Mouse (Mus musculus): Measurements from ENCODE around the gene Gopc. TPM values are rescaled to one million over a fixed set of nuclear protein-coding genes. Genes with fewer than 3 reads are reported as not detected.
"Not testable (repeated sequence)": the region's sequence is repeated elsewhere in the genome, so short reads cannot be mapped to it uniquely, and the experiment has no call there.

Gopc gene
- polyA plus RNA-seq, 1 experiment from 2014 or later: 18.4 TPM

DNA sequence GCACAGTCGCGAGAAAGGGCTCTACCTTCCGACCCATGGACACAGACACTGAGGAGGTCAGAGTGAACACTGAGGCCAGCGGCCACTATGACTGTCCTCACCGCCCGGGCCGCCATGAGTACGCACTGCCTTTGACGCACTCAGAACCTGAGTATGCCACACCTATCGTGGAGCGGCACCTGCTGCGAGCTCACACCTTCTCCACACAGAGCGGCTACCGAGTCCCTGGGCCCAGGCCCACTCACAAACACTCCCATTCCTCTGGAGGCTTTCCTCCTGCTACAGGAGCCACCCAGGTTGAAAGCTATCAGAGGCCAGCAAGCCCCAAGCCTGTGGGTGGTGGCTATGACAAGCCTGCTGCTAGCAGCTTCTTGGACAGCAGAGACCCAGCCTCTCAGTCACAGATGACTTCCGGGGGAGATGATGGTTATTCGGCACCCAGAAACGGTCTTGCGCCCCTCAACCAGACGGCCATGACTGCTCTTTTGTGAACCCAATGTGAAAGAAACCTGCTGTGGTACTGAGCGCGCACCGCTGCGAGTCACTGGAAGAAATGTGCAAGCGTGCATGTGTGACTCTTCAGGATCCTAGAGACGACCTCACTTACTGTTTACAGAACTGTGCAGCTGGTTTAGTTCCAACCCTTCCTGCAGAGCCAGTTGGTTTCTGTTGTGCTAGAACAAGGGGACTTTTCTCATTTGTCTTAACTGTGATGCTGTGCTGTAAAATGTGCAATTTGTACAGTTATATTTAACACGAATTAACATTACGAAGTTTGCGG, 62.2 kb downstream of the Gopc start:
- Histone ChIP-seq H3K9me3 (no peaks in the 10 kb centered on the region), H3K4me3 (no peak overlapping the region), H3K27me3 (ENCODE audit: insufficient read depth, poor library complexity, severe bottlenecking) (no peaks in the 10 kb centered on the region), H3K27ac (no peak overlapping the region), H3K4me1 (no peaks in the 10 kb centered on the region), H3K36me3 (peaks cover 18% of the 10 kb centered on the region)
- WGBS: 94% methylated on average over 28 of the region's 28 CpGs
- no peak for DNase-seq (ENCODE audit: low spot score)

DNA sequence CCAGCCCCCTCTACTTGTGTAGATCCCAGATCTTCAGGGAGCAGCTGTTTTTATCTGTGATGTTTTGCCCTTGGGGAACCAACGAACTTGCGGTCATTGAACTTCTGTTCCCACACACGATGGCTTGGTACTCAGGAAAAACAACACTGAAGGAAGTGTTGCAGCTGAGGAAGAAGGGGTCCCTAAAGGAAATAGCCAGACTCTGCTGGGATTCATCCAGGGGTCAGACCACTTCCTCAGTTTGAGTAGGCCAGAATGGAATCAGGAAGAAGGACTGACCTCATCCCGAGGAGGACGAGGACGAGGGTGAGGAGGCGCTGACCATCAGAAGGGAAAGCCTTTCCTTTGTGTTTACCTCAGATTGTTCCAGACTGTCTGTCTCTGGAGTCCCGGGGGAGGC, 72.7 kb downstream of the Gopc start:
- H3K36me3 ChIP-seq: peaks cover 16% of the 10 kb centered on the region; the same call in 1 of the 2 replicates
- no peaks in the 10 kb centered on the region for H3K9me3 ChIP-seq
- H3K4me3 ChIP-seq: no peak overlapping the region
- H3K4me1 ChIP-seq: no peaks in the 10 kb centered on the region
- DNase-seq (ENCODE audit: low spot score): no peak
- 49% methylated on average over 8 of the region's 8 CpGs for WGBS
- H3K27me3 ChIP-seq (ENCODE audit: insufficient read depth, poor library complexity, severe bottlenecking): no peaks in the 10 kb centered on the region
- no peak overlapping the region for H3K27ac ChIP-seq

DNA sequence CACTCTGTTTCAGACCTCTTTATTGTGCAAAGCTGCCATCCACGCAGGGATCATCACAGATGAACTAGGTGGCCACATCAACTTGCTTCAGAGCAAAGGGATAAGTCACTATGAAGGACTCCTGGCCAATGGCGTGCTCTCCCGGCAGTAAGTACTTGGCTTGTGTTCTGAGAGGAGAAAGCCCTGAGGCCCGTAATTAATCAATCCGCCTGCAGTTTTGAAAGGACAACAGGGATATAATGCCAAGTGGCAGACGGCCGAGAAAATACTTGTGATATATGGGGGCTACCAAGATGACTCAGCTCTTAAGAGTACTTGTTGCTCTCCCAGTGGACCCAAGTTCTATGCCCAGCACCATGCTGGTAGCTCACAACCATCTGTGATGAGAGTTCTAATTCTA, 77.3 kb downstream of the Gopc start:
- 88% methylated on average over 7 of the region's 7 CpGs for WGBS
- Histone ChIP-seq H3K27me3 (ENCODE audit: insufficient read depth, poor library complexity, severe bottlenecking) (no peaks in the 10 kb centered on the region), H3K4me3 (no peak overlapping the region), H3K36me3 (peaks cover 11% of the 10 kb centered on the region; the same call in 1 of the 2 replicates), H3K27ac (no peak overlapping the region), H3K4me1 (no peaks in the 10 kb centered on the region), H3K9me3 (no peaks in the 10 kb centered on the region)
- no peak for DNase-seq (ENCODE audit: low spot score)

DNA sequence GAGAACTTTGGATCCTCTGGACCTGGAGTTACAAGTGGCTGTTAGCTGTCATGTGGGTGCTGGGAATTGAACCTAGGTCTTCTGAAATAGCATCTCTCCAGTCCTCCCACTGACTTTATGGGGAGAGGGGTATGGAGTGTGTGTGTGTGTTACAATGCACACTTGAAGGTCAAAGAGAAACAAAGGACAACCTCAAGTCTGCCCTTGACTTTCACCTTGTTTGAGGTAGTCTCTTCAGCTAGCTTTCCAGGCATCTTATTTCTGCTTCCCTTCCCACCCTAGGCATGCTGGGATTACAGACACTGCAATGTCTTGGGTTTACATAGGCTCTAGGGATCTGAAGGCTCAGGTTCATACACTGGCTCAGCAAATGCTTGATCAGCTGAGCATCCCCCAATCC, 79.7 kb downstream of the Gopc start:
- H3K27me3 ChIP-seq (ENCODE audit: insufficient read depth, poor library complexity, severe bottlenecking): no peaks in the 10 kb centered on the region
- no peak overlapping the region for H3K4me3 ChIP-seq
- H3K27ac ChIP-seq: no peak overlapping the region
- H3K4me1 ChIP-seq: peaks cover 15% of the 10 kb centered on the region
- no peaks in the 10 kb centered on the region for H3K9me3 ChIP-seq
- peaks cover 11% of the 10 kb centered on the region; the same call in 1 of the 2 replicates for H3K36me3 ChIP-seq
- DNase-seq (ENCODE audit: low spot score): no peak

DNA sequence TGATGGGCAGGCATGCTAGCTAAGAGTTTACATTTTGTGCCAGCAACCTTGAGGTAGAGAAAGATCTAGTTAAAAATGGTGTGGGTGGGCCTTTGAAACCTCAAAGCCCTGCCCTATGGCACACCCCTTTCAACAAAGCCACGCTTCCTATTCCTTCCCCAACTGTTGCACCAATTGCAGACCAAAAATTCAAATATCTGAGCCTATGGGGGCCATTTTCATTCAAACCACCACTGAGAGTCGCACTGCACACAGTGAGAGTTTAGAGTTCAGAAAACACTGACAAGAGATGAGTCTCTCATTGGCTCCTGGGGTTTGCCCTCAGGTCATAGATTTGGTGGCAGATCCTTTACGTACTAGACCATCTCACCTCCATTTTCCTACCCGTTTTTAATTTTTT, 80.2 kb downstream of the Gopc start:
- no peak for DNase-seq (ENCODE audit: low spot score)
- no peak overlapping the region for H3K4me3 ChIP-seq
- no peaks in the 10 kb centered on the region for H3K27me3 ChIP-seq (ENCODE audit: insufficient read depth, poor library complexity, severe bottlenecking)
- H3K4me1 ChIP-seq: peaks cover 15% of the 10 kb centered on the region
- H3K27ac ChIP-seq: no peak overlapping the region
- H3K36me3 ChIP-seq: peaks cover 11% of the 10 kb centered on the region; the same call in 1 of the 2 replicates
- WGBS: 88% methylated on average over 4 of the region's 4 CpGs
- no peaks in the 10 kb centered on the region for H3K9me3 ChIP-seq

DNA sequence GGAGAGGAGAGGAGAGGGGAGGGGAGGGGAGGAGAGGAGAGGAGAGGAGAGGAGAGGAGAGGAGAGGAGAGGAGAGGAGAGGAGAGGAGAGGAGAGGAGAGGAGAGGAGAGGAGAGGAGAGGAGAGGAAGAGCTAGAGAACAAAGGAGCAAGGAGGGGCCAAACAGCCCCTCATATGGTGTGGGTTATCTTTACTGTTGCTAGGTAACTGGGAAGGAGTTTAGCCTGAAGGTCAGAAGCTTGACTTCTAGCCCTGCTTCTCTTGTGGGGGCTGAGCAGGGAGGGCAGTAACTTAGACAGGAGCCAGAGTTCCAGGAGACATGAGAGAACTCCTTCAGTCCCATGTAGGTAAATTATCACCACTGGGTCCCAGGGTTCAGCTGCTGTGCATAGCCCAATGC, 83.4 kb downstream of the Gopc start:
- H3K4me1 ChIP-seq: peaks cover 15% of the 10 kb centered on the region
- H3K27me3 ChIP-seq (ENCODE audit: insufficient read depth, poor library complexity, severe bottlenecking); H3K9me3 ChIP-seq; H3K27ac ChIP-seq; H3K4me3 ChIP-seq; H3K36me3 ChIP-seq; DNase-seq (ENCODE audit: low spot score): not testable (repeated sequence)

DNA sequence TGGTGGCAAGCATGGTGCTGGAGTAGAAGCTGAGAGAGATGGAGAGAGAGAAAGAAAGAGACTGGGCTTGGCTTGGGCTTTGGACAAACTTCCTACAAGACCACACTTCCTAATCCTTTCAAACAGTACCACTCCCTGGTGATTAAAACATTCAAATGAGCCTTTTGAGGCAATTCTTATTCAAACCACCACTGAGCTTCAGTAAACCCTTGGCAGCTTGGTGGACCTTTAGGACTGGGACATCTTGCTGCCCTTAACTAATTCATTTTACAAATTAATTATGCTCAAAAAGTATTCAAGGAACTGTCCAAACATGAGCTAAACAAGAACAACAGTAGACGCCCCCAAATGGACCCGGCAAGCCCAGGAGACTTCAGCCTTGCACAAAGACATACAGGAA, 86.0 kb downstream of the Gopc start:
- WGBS: 93% methylated on average over 2 of the region's 2 CpGs
- Histone ChIP-seq H3K27me3 (ENCODE audit: insufficient read depth, poor library complexity, severe bottlenecking) (no peaks in the 10 kb centered on the region), H3K4me3 (no peak overlapping the region), H3K9me3 (no peaks in the 10 kb centered on the region), H3K36me3 (0 out of 2 replicates have a peak, but pooled peaks cover 3% of the 10 kb centered on the region), H3K4me1 (peaks cover 18% of the 10 kb centered on the region), H3K27ac (no peak overlapping the region)
- no peak for DNase-seq (ENCODE audit: low spot score)

DNA sequence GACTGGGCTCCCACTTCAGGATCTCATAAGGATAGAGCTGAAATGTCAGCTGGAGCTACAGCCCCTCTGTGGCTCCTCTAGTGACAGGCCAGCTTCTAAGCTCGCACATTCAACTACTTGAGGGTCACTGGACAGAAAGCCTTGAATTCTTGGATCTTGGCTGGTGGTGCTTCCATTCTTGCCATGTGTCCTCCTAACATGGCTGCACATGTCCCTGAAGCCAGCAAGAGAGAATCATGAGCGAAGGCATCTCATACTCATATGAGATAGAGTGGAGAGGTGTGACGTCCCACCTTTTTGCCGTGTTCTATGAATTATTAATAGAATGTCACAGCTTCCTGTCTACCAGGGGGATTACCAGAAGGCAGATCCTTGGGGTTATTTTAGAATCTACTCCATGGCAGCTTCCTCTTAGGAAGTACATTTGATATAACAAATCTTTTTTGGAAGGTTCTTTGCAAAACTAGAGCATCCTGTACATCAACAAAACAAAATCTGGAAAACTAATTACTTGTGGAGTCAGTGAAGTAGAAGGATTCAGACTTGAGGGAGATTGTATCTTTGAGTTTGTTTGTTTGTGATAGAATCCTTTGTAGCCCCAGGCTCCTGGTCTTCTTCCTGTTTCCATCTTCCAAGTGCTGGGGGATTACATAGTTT, 87.9 kb downstream of the Gopc start:
- H3K27me3 ChIP-seq (ENCODE audit: insufficient read depth, poor library complexity, severe bottlenecking): no peaks in the 10 kb centered on the region
- 0 out of 2 replicates have a peak, but pooled peaks cover 3% of the 10 kb centered on the region for H3K36me3 ChIP-seq
- H3K27ac ChIP-seq: no peak overlapping the region
- H3K9me3 ChIP-seq: no peaks in the 10 kb centered on the region
- no peak for DNase-seq (ENCODE audit: low spot score)
- H3K4me3 ChIP-seq: no peak overlapping the region
- peaks cover 15% of the 10 kb centered on the region for H3K4me1 ChIP-seq
- 72% methylated on average over 4 of the region's 4 CpGs for WGBS

DNA sequence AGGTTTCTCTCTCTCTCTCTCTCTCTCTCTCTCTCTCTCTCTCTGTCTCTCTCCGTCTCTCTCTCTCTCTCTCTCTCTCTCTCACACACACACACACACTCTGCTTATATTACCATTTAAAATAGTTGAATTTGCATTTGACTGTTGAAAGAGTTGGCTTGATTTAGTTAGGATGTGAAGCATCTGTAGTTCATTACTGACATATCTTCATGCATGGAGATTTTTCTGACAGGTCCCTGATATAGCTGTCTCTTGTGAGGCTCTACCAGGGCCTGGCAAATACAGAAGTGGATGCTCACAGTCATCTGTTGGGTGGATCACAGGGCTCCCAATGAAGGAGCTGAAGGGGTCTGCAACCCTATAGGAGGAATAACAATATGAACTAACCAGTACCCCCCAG, 89.5 kb downstream of the Gopc start:
- not testable (repeated sequence) for H3K27ac ChIP-seq; H3K36me3 ChIP-seq; H3K4me1 ChIP-seq; H3K9me3 ChIP-seq; H3K27me3 ChIP-seq (ENCODE audit: insufficient read depth, poor library complexity, severe bottlenecking); H3K4me3 ChIP-seq
- peak; percentile 9 for DNase-seq (ENCODE audit: low spot score)
- 65% methylated on average over 1 of the region's 1 CpGs for WGBS

DNA sequence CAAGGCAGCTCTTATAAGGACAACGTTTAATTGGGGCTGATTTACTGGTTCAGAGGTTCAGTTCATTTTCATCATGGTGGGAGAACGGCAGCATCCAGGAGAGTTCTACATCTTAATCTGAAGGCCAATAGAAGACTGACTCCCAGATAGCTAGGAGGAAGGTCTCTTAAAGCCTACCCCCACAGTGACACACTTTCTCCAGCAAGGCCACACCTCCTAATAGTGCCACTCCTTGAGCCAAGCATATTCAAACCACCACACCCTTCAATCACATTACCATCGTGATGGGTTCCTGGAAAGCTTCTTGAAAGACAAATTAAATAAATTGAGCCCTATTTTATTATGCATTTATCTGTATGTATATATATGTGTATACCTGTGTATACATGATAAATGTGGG, 92.7 kb downstream of the Gopc start:
- H3K27ac ChIP-seq: no peak overlapping the region
- H3K27me3 ChIP-seq (ENCODE audit: insufficient read depth, poor library complexity, severe bottlenecking): no peaks in the 10 kb centered on the region
- 0 out of 2 replicates have a peak, but pooled peaks cover 3% of the 10 kb centered on the region for H3K4me1 ChIP-seq
- no peak overlapping the region for H3K4me3 ChIP-seq
- peaks cover 8% of the 10 kb centered on the region; the same call in 1 of the 2 replicates for H3K36me3 ChIP-seq
- DNase-seq (ENCODE audit: low spot score): no peak
- WGBS: 91% methylated on average over 3 of the region's 3 CpGs
- no peaks in the 10 kb centered on the region for H3K9me3 ChIP-seq

DNA sequence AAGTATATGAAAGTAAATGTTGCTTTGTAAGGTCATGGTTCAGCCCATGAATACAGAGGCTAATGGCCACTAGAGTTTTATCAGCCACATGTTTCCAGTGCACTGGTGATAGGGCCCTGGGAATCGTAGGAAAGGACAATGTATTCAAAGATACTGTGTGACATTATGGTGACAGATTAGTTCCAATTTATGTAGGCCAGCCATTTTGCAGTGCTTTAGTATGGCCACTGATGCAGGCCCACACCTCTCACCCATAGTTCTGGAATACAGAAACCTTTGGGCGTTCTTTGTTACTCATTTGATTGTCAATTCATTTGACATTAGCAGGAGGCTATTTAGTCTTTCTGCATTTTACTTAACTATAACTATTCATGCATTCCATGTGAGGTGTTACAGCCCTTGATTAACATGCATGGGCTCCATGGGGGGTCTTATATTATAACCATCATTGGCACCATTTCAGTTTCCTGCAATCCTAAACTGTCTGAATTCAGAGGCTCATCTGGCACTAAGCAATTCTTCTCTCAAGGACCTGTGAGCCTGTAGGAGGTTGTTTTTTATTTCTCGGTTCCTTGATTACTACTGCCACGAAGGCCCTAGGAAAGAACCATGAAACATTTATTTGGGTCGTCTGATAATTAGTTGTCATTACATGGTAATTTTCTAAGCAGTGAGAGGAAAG, 93.9 kb downstream of the Gopc start:
- WGBS: 73% methylated on average over 5 of the region's 5 CpGs
- H3K36me3 ChIP-seq: peaks cover 8% of the 10 kb centered on the region; the same call in 1 of the 2 replicates

More for the DNA sequence above, 93.9 kb downstream of the Gopc start:
- Histone ChIP-seq H3K4me3 (no peak overlapping the region), H3K9me3 (no peaks in the 10 kb centered on the region), H3K27me3 (ENCODE audit: insufficient read depth, poor library complexity, severe bottlenecking) (no peaks in the 10 kb centered on the region), H3K27ac (no peak overlapping the region), H3K4me1 (0 out of 2 replicates have a peak, but pooled peaks cover under 1% of the 10 kb centered on the region)
- DNase-seq (ENCODE audit: low spot score): no peak
